Comparison of ENCODE assay signal across 9 mouse cellular contexts in genomic region chr12:74527190-74527621, GRCm38 (mm10).
A peak's percentile ranks its signal among the peaks of the same experiment; 100 is the strongest.
DNase-seq lines count a peak whose midpoint lies in the region; ATAC-seq and TF ChIP-seq lines count a peak whose summit lies in the region.
"Had no signal": no experiment of that assay in that cellular context is flagged by ENCODE, and none has a peak within 500 bp of the region (broad histone marks: within the 10 kb centered on the region; RNA-seq: fewer than 3 reads in every experiment).

No protein-coding gene starts in this region.

- no peak for TF ChIP-seq CTCF in thymus, adult 2 months (IDR thresholded peaks at IDR 0.05; ENCODE audit: borderline replicate concordance, control insufficient read depth, extremely low read depth, insufficient read depth, low read length, poor library complexity)

- peaks cover 8% of the 10 kb centered on the region for H3K4me1 ChIP-seq in forebrain, embryonic 16.5 days (replicated peaks; ENCODE audit: control insufficient read depth, insufficient read depth, low read length)
- H3K4me1 ChIP-seq in neural tube, embryonic 14.5 days (ENCODE audit: control insufficient read depth, insufficient read depth, low read length), result no peaks in the 10 kb centered on the region
- H3K4me1 ChIP-seq in thymus, adult 2 months (replicated peaks; ENCODE audit: control insufficient read depth, insufficient read depth, low read length), result no peaks in the 10 kb centered on the region
- H3K4me1 ChIP-seq: liver, embryonic 15.5 days had no signal

- peak; percentile 6 for DNase-seq in layer of hippocampus, adult 11-12 months (ENCODE audit: low spot score)
- DNase-seq in layer of hippocampus, postnatal 10 days (ENCODE audit: low spot score in 2 of 2), result no peak
- peak; percentile 23 to 29 for DNase-seq in cerebellum, postnatal 36 days
- DNase-seq in adrenal gland, postnatal 36 days, result no peak
- no peak for DNase-seq in thymus, adult 2 months
- DNase-seq: lung, postnatal 14 days had no signal

- H3K4me3 ChIP-seq in forebrain, embryonic 16.5 days (replicated peaks; ENCODE audit: low read length), result no peak overlapping the region
- H3K4me3 ChIP-seq in neural tube, embryonic 14.5 days (ENCODE audit: low read depth, low read length), result no peak overlapping the region
- H3K4me3 ChIP-seq in thymus, adult 2 months (ENCODE audit: control insufficient read depth, insufficient read depth, low read length), result no peak overlapping the region
- H3K4me3 ChIP-seq: liver, embryonic 15.5 days had no signal

- H3K27ac ChIP-seq in forebrain, embryonic 16.5 days (ENCODE audit: low read length), result peak overlapping the region; percentile 44; the same call in 1 of the 2 replicates
- no peak overlapping the region for H3K27ac ChIP-seq in neural tube, embryonic 14.5 days (ENCODE audit: low read depth, low read length)
- H3K27ac ChIP-seq in thymus, adult 2 months (ENCODE audit: control insufficient read depth, insufficient read depth, low read length), result no peak overlapping the region
- H3K27ac ChIP-seq: liver, embryonic 15.5 days had no signal

- WGBS in forebrain, embryonic 16.5 days, result 23% methylated on average over 2 of the region's 2 CpGs
- WGBS in neural tube, embryonic 14.5 days, result 40% methylated on average over 2 of the region's 2 CpGs
- 75% methylated on average over 2 of the region's 2 CpGs for WGBS in thymus, adult 2 months

- no peak overlapping the region for H3K4me2 ChIP-seq in forebrain, embryonic 16.5 days (ENCODE audit: low read length)
- H3K4me2 ChIP-seq in neural tube, embryonic 14.5 days (ENCODE audit: low read depth, low read length), result no peak overlapping the region
- H3K4me2 ChIP-seq: liver, embryonic 15.5 days had no signal

- no peak for TF ChIP-seq POLR2A in thymus, adult 2 months (IDR thresholded peaks at IDR 0.05; ENCODE audit: control insufficient read depth, extremely low read depth, insufficient read depth, low read length, poor library complexity)

- ATAC-seq in forebrain, embryonic 16.5 days, result peak; percentile 93
- ATAC-seq in neural tube, embryonic 14.5 days (ENCODE audit: low read depth), result peak; percentile 44; the same call in 1 of the 2 replicates

- no peaks in the 10 kb centered on the region for H3K27me3 ChIP-seq in forebrain, embryonic 16.5 days (replicated peaks; ENCODE audit: control insufficient read depth, insufficient read depth, low read length)
- no peaks in the 10 kb centered on the region for H3K27me3 ChIP-seq in neural tube, embryonic 14.5 days (ENCODE audit: control insufficient read depth, insufficient read depth, low read length)
- H3K27me3 ChIP-seq in thymus, adult 2 months (ENCODE audit: control insufficient read depth, insufficient read depth, low read length), result no peaks in the 10 kb centered on the region
- H3K27me3 ChIP-seq: liver, embryonic 15.5 days had no signal

- H3K9ac ChIP-seq in forebrain, embryonic 16.5 days (replicated peaks; ENCODE audit: low read depth, low read length), result no peak overlapping the region
- H3K9ac ChIP-seq in neural tube, embryonic 14.5 days (replicated peaks; ENCODE audit: low read depth, low read length), result no peak overlapping the region
- H3K9ac ChIP-seq: liver, embryonic 15.5 days had no signal

- H3K36me3 ChIP-seq in forebrain, embryonic 16.5 days (ENCODE audit: control insufficient read depth, insufficient read depth), result no peaks in the 10 kb centered on the region
- no peaks in the 10 kb centered on the region for H3K36me3 ChIP-seq in neural tube, embryonic 14.5 days (ENCODE audit: control insufficient read depth, insufficient read depth, low read length)
- H3K36me3 ChIP-seq in thymus, adult 2 months (ENCODE audit: control insufficient read depth, insufficient read depth, low read length), result no peaks in the 10 kb centered on the region
- H3K36me3 ChIP-seq: liver, embryonic 15.5 days had no signal

- H3K9me3 ChIP-seq in forebrain, embryonic 16.5 days (ENCODE audit: control insufficient read depth, low read length), result no peaks in the 10 kb centered on the region
- no peaks in the 10 kb centered on the region for H3K9me3 ChIP-seq in neural tube, embryonic 14.5 days (ENCODE audit: control insufficient read depth, low read length)
- H3K9me3 ChIP-seq: liver, embryonic 15.5 days had no signal

Comparison
In these comparisons a context has a peak if more than half of its experiments do, and no peak if none do; other contexts are left out.
1. DNase-seq: peak in layer of hippocampus, adult 11-12 months (single experiment) and cerebellum, postnatal 36 days (2 of 2); none in layer of hippocampus, postnatal 10 days (0 of 2), adrenal gland, postnatal 36 days (0 of 2) and thymus, adult 2 months (single experiment).